Mouse (Mus musculus): Measurements from ENCODE around the gene Atp6v0e2.

Gene Atp6v0e2

DNA sequence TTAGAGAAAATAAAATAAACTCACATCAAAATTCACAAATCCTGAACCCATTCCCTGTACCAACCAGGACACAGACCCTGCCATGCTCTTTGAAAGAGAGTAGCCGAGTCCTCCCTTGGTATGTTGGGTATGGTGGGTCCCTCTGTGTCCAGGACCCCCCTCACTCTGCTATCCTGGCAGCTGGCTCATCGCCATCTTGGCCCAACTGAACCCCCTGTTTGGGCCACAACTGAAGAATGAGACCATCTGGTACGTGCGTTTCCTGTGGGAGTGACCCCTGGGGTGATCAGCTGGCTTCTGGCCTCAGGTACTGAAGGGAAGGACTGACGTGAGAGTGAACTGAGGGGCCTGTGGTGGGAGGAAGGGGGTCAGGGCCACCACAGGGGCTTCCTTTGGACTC is 2.4 kb downstream of the Atp6v0e2 start:
- no peak for DNase-seq (ENCODE audit: low read depth, low spot score)

DNA sequence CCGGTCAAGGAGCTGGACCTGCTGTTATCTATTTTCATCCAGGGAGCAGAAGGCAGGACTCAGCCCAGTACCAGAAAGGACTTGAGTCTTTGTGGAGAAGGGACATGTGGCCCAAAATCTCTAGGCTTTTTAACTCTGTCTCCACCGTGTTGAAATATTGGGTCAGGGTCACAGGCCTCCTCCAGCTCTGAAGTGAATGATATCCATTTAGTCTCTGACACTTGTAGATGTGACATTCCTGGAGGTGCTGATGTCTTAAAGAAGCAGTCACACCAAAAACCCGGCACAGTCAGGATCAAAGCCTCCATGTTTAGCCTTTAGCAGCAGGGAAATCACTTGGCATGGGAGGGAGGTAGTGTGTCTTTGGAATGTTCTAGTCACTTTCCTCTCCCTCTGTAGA is 3.3 kb downstream of the Atp6v0e2 start:
- no peak for DNase-seq (ENCODE audit: low read depth, low spot score)

DNA sequence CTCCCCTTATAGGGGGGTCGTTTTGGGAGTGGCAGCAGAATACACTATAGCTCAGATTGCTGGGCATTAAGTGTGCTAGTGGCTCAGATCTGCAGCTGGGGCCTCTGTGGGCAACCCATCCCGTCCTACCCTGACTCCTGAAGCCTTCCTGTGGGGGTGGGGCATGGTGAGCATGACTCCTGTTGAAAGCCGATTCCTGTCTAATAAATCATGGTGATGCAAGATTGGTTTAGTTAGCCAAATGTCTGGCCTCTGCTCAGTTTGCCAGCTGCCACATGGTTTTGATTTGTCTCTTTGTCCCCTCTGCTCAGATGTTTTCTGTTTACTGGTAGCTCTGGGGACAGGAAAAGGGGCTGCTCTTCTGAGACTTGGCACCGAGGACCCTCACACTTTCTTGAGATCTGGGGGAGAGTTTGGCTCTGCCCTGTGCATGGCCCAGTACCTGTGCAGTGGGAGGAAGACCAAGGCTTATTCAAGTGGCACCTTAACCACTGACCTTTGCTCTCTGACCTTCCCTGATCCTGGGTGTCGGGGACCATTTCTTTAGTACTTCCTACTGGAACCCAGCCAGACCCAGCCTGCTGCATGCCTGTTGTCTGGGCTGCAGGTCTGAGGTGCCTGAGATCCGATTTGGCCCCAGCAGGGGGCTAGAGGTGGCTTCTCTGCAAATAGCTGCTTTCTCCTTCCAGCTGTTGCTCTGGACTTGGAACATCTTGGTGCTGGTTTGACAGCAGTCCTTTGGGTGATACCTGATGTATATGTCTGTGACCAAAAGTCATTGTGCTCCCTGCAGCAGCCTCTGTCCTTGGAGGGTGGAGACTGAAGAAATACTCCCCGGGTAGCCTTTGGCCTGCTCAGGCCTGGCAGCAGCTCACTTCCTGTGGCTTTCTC is 4.4 kb downstream of the Atp6v0e2 start:
- DNase-seq (ENCODE audit: low read depth, low spot score): no peak

DNA sequence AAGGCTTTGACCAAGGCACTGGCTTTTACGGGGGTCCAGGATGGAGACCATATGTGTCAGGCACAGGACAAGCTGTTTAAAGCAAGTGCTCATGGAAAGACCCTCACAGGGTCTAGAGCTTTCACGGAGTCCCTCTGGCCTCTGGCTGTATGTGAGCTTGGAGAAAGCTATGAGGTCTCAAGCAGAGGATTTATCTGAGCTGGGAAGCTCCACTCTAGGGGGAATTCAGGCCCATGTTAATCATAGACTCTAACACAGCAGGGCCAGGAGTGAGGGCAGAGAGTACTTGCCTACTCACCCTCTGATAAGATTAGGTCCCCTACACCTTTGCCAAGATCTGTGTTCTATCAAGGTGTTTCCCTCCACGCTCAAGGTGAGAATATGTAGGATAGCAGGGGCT is 5.2 kb downstream of the Atp6v0e2 start:
- no peak for DNase-seq (ENCODE audit: low read depth, low spot score)

DNA sequence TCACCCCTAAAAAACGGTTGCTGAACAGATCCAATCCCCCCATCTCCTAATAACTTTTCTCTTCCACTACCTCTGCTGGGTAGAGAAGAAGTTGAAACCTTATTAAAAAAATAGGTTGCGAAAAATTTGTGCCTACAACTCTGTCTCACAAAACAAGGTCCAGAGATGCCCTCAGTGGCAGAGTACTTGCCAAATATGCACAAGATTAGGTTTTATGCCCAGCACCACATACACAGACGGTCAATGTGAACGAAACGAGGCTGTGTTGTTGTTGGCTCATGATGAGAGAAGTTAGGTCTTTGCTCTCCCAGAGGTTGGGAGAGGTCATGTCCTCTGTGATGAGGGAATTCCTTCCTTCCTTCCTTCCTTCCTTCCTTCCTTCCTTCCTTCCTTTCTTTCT is 7.8 kb downstream of the Atp6v0e2 start:
- no peak for DNase-seq (ENCODE audit: low read depth, low spot score)

DNA sequence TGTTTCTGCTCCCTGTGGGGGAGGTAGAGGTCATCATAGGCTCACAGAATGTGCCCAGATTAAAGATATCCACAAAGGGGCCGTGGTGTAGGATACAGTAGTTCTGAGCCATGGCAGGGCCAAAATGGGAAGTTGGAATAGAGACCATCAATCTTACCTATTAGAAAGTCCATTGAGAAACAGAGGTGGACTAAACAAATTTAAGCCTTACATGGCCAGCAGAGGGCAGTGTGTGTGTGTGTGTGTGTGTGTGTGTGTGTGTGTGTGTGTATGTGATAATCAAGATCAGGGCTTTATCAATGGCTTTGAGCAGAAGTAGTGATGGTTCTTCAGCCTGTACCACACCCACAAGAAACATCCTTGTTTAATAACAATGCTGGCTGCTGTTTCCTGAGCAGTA is 8.9 kb downstream of the Atp6v0e2 start:
- no peak for DNase-seq (ENCODE audit: low read depth, low spot score)

DNA sequence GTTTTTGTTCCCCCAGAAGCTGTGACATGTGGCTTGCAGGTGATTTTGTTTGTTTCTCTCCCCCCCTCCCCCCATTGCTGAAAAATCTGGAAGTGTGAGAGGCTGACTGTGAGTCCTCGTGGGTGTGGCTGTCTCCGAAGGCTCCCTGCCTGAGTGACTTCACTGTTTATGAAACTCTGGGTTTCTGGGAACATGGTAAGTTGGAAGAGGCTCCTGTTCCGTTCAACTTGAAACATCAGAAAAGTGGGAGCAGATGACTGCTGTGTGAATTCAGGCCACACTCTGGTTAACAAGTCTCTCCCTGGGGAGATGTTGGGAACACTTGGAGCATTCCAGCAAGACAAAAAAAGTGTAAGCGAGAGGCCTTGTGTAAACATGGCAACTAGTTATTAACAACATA is 9.4 kb downstream of the Atp6v0e2 start:
- no peak for DNase-seq (ENCODE audit: low read depth, low spot score)

DNA sequence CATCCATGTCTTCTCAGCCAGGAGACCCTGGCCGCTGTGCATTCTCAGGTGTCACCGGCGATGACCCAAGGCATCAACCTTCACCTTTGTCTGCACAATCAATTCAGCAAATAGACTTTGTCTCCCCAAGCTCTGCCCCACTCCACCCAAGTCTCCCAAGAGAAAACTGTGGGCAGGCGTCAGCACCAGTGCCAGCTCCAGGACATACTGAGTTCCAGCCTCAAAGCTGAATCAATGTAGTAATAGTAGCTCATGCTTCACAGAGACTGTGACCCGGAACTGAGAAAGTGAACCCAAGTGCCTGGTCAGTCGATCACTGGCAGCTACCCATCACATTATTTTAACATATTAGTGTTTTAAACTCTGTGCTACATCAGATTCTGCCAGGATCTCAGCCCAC is 10.9 kb downstream of the Atp6v0e2 start:
- DNase-seq (ENCODE audit: low read depth, low spot score): no peak

DNA sequence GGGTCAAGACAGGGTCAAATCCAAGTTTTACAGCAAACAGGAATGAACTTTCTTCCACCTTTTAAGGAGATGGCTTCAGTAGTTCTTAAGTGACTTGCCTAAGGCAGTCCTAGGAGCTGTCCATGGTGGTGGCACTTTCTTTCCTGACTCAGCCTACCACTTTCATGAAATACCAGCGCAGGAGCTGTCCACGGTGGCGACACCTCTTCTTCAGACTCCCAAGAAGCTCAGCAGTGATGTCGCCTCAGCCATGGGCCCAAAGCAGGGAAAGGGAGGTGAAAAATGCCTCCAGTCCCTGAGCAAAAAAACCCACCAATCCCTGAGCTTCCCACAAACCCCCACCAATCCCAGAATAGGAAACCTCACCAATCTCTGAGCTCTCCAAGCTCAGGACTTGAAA is 15.5 kb downstream of the Atp6v0e2 start:
- no peak for DNase-seq (ENCODE audit: low read depth, low spot score)

DNA sequence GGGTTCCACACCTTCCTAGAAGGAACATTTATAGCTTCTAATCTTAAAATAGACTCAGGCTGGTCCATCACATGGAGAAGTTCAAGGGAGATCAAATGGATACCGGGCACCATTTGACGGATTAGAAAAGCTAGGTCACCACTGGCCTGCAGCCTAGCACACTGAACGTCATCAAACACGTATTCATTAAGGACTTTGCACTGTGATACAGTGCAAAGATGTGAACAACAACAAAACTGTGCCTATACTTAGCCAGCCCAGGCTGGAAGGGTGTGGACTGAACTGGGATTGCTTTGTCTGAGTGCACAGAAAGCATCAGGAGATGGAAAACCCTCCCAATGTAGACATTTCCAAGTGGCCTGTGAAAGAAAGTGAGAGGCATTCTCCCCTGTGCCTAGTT is 16.4 kb downstream of the Atp6v0e2 start:
- no peak for DNase-seq (ENCODE audit: low read depth, low spot score)

DNA sequence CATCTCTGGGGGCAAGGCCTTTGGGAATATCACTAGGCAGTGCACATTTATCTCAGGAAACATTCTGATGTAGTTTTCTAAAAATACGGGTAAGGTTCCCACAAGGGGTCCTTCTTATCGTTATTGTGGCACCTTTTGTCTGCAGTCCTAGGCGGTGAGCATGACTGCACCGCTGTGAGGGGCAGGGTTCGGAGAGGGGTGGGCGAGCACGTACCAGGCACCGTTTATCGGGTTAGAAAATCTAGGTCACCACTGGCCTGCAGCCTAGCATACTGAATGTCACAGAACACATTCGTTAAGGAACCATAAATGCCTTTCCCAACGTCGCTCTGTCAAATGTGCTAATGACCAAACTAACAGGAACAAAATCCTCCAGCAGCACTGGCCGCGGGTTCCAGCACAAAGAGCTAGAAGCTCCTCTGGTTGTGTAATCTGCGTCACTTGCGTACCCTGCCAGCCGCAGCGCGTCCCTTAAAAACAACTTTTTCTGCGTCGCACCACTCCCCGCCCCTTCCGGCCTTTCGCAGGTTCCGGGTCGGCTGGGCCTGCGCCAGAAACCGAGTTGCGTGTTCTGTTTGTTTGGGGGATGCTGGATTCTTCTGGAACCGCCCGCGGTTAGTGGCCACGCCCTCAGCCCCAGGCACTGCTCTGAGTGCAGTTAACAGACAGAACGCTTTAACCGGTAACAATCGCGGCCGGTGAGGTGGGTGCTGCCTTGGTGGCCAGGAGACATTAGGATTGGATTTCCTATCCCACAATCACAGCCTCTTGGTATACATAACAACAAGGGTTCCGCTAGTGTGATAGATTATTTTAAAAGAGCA is 17.1 kb downstream of the Atp6v0e2 start, which contains the start of gene Lrrc61:
Gene Lrrc61, plus strand, starts transcription at position 517 of the 824 bp plus-strand sequence.
- peak; percentile 93 for DNase-seq (ENCODE audit: low read depth, low spot score)

DNA sequence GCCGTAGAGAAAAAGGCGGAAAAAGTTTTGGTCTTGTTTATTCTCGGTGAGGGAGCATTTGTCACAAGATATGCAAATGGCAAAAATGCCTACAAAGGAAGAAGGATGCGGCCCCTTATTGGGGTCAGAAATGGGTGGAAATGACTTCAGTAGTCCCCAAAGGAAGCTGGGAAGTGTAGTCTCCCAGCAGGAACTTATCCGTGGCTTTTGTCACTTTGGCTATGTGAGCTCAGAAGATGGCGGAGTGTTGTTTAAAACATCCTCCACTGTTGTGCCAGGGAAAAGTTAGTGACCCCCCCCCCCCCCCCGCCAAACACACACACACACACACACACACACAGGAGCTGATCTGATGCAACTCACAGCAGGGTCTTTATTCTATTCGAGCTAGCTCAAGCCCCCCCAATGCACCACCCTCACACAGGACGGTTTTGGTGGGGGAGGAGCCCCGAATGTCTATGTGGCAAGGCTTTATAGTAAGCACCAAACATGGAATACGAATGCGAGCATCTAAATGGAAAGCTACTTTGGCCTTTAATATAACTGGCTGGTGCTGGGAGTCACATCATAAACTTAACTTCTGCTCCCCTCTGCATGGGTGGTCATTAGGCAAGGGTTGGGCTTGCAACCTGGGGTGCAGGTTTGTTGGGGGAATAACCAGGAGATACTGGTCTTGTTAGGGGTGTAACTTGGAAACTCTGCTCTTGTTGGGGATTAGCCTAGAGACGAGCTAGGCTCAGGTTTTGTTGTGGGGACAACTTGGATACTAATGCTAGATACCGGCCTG is 17.9 kb downstream of the Atp6v0e2 start:
- peak; percentile 89 for DNase-seq (ENCODE audit: low read depth, low spot score)

DNA sequence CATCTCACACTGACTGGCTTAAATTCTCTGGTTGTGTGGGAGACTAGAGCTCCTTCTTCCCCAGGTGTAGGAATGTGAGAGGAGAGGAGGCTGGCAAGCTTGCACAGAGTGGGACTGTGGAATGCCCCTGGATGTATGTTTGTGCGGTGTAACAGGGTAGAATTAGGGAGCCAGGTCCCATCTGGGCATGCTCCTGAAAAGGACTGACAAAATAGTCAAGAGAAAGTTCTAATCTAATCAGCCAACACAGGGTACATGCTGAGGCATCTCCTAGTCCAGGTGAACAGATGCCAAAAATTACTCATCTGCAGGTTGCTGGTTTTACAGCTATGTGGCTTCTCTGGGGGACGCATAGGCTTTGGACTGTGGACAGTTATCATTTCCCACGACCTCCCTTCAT is 18.5 kb downstream of the Atp6v0e2 start:
- DNase-seq (ENCODE audit: low read depth, low spot score): no peak

DNA sequence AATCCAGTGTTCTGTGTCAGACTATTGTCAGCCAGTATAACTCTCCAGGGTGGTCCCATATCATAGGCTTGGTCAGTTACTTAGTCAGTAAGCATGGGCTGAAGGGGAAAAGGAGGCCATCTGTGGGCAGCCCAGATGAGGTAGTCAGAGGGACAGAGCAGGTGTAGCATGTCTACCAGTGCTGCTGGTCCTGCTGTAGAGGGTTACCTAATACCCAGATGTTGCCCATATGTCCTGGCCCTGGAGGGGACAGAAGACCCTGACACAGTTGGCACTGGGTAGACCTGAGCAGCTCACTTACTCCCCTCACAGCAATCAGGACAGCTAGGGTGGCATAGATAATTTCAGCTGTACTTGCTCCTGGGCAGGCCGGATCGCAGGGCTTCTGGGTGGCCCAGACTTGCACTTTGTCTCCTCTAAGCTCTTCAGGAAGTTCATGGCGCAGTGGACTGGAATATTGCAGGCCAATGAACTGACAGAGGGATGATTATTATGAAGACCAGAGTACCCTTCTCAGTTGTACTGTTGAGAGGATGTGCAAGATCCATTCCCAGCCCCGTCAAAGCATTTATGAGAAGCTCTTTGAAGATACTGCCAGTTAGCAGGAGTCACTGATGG is 28.4 kb downstream of the Atp6v0e2 start:
- DNase-seq (ENCODE audit: low read depth, low spot score): no peak

DNA sequence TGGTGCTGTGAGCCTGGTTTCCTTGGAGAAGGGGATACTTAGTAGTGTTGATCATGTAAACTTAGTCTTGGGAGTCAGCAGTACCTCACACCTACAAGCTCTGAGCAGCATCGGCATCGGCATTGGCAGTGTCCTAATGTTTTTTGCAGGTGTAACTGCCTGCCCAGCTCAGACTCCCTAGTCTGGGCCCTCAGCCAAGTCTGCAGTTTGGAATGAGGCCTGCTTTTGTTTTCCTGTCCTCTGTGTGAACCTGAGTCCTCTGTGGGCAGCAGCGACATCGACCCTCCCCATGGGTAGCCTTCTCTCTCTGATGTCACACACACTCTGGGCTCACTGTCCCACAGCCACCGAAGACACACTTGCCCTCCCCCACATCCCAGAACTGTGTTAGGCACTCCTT is 28.9 kb downstream of the Atp6v0e2 start:
- DNase-seq (ENCODE audit: low read depth, low spot score): no peak

DNA sequence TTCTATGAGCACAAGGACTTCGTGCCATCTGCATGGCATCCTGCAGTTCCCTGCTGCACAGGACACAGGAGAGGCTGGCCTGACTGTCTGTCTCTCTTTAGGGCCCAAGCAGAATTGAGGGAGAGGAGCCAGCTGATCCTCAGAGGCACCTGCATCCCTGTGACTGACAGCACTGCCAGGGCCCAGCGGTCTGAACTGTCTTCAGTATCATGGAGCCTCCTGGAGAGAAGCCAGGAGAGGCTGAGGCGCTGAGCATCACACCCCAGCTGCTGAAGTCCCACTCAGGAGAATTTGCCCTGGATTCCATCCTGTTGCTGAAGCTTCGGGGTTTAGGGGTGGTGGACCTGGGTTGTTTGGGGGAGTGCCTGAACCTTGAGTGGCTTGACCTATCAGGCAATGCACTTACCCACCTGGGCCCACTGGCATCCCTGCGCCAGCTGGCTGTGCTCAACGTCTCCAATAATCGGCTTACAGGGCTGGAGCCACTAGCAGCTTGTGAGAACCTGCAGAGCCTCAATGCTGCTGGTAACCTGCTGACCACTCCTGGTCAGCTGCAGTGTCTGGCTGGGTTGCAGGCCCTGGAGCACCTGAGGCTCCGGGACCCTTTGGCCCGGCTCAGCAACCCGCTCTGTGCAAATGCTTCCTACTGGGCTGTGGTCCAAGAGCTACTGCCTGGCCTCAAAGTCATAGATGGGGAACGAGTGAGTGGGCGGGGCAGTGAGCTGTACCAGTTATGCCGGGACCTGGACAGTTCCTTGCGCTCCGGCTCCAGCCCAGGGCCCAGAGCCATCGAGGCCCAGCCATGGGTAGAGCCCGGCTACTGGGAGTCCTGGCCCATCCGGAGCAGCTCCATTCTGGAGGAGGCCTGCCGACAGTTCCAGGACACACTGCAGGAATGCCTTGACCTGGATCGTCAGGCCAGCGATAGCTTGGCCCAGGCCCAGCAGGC is 30.9 kb downstream of the Atp6v0e2 start:
- DNase-seq (ENCODE audit: low read depth, low spot score): no peak

DNA sequence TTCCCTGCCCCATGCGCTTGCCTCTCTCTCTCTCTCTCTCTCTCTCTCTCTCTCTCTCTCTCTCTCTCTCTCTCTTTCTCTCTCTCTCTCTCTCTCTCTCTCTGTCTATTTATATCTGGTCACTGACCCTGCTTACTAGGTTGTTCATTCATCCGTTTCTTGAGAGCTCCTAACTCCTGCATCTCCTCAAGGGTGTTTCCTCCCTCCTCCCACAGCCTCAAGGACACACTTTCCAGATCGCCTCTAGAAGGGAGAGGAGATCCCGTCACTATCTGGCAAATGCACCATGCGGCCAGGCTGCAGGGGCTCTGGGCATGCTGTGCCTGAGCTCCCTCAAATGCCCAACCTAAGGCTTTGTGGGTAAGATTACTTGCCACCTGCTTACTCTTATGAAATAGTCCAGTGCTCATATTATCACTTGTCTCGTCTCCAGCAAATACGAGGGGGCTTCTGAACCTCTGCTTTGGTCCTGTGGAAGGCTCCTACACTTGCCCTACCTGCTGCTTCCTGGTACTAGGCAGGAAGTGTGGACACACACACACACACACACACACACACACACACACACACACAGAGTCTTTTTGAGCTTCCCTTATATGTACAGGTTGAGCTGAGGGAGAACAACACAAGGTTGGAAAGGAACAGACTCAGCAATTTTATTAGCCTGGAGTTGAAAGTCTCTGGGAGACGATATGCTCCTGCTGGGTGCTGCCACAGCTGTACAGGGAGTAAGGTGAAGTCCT is 31.8 kb downstream of the Atp6v0e2 start:
- DNase-seq (ENCODE audit: low read depth, low spot score): no peak

DNA sequence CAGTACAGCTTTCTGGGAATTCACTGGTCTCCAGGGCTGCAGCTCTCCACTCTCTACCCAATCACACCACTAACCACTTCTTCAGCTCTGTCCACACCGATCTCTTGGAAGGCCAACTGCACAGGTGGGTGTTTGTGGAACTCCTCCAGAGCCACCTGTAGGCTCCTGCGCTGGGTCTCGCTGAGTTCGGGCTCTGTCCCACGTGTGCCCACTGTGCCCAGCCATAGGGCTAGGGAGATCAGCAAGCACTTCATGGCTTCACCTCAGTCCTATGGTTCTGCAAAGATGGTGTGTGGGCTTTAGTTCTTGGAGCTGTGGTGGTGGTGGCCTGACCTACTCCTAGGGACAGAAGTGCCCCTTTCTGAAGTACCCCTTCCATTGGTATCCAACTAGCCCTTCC is 34.6 kb downstream of the Atp6v0e2 start:
- no peak for DNase-seq (ENCODE audit: low read depth, low spot score)

DNA sequence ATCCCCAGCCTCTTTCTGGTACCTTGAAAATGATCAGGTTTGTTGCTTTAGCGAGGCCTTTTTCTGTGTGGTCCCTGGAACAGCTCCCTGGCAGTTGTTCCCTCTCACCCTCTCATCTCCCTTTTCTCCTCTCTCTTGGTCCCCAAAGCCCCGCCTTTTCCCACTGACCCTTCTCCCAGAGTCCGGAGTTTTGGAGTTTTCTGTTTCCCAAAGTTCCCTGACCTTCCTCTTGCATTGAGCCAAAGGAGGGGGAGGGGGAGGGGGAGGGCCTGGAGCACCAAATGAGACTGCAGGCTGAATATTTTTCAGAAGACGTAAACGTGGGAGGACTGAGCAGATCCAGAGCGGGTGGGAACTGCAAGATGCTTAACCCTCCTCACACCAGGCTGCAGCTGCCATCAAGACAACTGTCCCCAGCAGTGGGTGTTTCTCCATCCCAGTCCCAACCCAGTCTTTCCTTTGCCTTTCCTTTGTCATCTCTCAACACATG is 35.2 kb downstream of the Atp6v0e2 start, which contains the start of gene Rarres2:
Gene Rarres2, minus strand, starts transcription at position 218 of the 490 bp plus-strand sequence.
- DNase-seq (ENCODE audit: low read depth, low spot score): no peak

Measured in brain, embryonic 18.5 days (tissue).